Mouse (Mus musculus): ENCODE measurements around the gene Mdk.

Mdk gene

DNA sequence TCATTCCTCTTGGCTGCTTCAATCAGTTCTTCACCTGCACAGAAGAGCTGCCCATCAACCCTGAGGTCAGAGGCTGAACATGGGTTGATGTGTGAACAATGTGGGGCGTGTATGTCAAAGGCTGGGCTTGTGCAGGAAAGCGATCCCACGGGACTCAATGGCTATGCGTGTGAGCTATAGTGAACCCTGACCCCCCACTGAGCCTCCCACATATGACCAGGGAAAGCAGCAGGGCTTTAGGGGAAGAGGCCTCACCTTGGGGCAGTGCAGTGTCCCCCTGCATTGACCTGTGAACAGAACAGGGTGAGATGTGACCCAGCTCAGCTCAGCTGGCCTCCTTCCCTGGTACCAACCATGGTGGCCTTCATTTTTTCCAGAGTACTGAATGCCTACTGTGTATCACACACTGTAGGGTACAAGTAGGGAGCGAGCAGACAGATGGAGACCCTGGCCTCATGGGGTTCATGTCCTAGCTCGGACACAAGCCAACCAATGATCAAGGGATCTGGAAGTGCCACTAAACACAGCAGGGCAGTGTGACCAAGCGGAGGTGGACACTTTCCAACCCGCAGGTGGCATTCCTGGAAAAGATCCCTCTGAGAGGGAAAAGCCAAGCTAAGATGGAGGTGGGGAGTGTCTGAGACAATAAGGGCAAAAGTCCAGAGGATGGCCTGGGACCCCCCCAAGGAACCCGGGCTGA, 2.9 kb upstream of the Mdk start:
- no peak for ATAC-seq (ENCODE audit: insufficient number of reproducible peaks, low FRiP score, low TSS enrichment)

DNA sequence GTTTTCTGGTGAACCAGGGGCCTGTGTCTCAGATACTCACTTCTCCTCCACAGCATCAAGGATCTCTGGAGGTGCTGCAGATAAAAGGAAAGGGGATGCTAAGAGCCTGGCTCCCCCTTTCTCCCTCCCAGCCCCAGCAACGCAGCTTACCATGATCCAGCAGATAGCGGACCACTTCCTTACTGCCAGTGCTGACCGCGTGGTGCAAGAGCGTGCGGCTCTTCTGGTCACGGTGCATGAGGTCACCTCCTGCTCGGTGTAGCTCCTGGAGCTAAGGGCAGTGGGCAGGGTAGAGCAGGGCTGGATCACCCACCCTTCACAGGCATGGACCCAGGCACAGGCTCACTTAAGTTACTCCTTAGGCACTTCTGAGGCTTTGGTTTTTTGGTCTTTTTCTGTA, 1.9 kb upstream of the Mdk start:
- ATAC-seq (ENCODE audit: insufficient number of reproducible peaks, low FRiP score, low TSS enrichment): no peak

DNA sequence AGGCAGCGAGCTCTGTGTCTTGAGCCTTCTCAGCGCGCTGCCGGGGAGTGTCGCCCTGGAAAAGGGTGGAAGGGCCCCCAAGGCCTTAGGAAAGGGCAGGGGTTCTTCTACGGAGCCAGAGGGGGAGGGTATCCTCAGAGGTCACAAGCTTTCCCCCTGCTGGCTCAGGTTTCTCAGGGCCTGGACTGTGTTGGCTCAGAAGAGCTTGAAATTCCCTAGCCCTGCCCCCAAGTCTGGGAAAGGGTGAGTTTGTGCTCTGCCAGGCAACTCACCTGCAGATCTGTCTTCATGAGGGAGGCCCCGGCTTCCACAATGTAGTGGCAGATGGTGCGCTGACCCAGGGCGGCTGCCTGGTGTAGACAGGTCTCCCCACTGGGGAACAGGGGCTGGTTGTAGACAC, 1.4 kb upstream of the Mdk start:
- peak; percentile 60 for ATAC-seq (ENCODE audit: insufficient number of reproducible peaks, low FRiP score, low TSS enrichment)

DNA sequence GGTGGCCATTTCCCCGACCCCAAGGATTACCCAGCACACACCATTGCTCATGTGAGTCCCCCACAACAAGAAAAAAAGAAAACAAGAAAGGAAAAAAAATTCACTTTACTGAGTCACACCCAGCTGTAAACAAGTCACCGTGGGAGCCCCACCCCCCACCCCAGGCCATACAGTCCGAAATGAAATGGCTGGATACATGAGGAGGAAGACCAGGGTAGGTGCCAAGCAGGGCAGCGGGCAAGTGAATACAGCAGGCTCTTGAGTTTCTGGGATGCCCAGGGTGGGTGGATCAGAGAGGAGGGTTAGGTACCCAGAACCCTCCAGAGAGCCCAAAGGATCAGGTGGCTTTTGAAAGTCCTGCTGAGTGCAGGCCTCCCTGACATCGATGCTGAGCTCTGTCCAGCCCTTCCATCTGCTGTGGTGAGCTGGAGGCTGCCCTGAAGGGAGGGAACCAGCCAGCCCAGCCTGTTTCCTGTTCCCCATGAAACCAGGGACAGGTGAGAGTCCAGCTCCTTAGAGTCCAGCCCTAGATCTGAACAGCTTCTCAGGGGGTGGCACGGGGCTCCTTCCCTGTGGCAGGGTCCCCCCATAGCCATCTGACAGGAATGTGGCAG, 747 bp upstream of the Mdk start:
- peak; percentile 24; the same call in 1 of the 2 replicates for ATAC-seq (ENCODE audit: insufficient number of reproducible peaks, low FRiP score, low TSS enrichment)

DNA sequence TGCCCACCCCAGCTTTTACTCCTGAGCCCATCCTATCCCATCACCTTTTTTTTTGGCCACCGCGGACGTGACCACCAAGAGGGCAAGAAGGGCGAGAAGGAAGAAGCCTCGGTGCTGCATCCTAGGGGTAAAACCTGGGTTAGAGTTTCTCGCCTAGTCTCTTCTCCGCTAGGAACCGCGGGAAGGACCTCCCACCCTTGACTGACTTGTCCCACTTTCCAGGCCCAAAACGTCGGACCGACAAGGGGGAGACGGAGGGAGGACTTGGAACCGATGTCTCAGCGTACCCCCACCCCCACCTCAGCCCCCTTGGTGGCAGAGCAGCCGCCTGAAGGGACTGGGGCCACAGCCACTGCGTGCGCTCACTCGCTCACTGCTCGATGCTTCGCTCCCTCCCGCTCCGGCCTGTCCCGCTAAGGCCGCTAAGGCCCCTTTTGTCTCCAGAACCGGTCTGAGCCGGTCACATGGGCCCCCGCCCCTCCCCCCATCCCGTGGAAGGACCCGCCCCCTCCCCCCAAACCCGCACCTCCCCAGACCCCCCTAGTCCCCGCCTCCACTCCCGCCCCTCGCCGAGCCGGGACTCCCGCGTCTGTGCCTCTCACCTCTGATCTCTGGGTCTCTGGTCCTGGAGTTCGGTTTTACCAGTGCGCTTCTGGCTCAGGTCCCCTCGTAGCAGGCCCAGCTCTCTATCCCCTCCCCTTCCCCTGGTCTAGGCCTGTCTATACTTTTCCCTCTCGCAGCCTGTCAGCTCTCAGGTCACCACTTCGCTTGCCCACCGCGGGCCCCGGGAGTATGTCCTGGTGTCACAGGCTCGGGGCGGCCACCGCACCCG, 553 bp downstream of the Mdk start:
- no peak for ATAC-seq (ENCODE audit: insufficient number of reproducible peaks, low FRiP score, low TSS enrichment)

DNA sequence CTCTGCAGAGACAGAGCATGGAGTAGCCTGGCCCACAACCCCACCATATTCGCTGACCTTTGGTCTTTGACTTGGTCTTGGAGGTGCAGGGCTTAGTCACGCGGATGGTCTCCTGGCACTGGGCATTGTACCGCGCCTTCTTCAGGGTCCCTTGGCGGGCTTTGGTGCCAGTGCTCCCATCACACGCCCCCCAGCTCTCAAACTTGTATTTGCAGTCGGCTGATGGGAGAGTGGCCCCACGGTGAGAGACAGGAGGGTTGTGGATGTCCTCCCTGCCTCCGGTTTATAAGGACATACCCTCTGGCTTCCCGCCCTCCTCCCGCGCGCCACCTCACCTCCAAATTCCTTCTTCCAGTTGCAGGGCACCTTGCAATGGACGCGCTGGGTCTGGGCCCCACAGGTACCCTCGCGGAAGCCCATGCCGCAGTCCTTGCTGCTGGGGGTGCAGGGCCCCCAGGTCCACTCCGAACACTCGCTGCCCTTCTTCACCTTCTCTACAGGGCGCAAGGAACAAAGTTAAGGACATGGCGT, 1.3 kb downstream of the Mdk start:
- ATAC-seq (ENCODE audit: insufficient number of reproducible peaks, low FRiP score, low TSS enrichment): no peak

DNA sequence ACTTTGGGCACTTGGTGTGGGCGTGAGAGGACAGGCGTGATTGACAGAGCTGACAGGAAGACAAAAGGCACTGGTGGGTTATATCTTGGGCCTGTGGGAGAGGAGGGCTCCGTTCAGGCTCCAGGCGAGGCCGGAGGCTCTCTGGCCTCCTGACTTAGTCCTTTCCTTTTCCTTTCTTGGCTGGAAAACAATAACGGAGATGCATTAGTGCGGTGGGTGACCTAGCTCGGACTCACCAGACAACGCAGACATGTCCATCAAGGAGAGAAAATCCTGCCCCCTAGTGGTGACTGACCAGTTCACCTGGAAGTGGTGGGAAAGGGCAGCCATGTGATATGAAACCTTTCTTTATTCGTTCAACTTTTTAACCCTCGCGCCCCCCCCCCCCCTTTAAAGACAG, 2.2 kb downstream of the Mdk start:
- ATAC-seq (ENCODE audit: insufficient number of reproducible peaks, low FRiP score, low TSS enrichment): no peak

DNA sequence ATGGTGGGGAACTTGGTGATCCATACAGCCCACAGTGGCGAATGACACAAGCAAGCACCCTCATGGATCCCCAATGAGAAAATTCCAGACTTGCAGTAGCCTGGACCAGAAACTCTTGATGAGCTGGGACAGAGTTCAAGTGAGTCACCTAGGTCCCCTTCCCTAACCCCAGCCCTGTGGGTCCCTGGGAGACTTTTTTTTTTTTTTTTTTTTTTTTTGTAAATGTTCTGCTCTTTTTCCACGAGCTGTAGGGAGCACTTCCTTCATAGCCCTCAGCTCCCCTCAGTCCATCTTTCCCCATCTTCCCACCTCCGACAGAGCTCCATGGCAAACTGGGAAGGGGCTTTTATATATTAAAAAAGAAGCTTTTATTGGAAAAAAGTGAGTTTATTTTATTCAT, 2.6 kb downstream of the Mdk start:
- no peak for ATAC-seq (ENCODE audit: insufficient number of reproducible peaks, low FRiP score, low TSS enrichment)

DNA sequence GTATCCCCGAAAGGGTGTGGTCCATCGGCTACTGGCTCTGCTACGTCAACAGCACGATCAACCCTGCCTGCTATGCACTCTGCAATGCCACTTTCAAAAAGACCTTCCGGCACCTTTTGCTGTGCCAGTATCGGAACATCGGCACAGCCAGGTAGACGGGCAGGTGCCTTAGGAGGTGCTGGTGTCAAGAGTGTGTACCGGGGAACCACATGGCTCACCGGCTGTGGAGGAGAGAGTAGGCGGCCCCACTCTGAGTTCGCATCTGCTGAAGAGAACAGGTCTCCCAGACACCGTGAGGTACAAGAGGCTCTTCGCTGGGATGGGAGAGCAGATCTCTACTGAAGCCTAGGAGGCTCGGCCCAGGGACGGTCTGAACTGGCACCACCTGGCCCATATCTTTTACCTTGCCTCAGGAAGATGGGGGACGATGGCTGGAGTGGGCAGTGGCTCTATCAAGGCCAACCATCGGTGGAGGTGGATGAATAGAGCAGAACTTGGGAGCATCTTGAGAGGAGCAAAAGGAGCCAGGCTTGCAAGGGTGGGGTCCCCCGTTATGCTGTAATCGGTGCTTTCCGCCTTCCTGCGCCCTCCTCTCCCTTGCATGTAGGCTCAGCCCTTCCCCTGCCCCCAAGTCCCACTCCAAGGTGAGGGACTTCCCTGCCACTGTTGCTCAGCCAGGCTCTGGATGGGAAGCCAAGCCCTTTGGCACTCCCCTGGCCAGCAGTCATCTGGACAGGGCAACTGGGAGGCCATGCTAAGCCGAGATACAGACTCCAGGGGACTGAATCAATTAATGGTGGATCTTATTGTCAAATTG, 3.4 kb downstream of the Mdk start:
- ATAC-seq (ENCODE audit: insufficient number of reproducible peaks, low FRiP score, low TSS enrichment): no peak

DNA sequence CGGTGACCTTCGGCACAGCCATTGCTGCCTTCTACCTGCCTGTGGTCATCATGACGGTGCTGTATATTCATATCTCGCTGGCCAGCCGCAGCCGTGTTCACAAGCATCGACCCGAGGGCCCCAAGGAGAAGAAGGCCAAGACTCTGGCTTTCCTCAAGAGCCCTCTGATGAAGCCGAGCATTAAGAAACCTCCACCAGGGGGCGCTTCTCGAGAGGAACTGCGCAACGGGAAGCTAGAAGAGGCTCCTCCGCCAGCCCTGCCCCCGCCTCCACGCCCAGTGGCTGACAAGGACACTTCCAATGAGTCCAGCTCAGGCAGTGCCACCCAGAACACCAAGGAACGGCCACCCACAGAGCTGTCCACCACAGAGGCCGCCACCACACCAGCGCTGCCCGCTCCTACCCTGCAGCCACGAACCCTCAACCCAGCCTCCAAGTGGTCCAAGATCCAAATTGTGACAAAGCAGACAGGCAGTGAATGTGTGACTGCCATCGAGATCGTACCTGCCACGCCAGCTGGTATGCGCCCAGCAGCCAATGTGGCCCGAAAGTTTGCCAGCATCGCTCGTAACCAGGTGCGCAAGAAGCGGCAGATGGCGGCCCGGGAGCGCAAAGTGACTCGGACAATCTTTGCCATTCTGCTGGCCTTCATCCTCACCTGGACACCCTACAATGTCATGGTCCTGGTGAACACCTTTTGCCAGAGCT, 4.1 kb downstream of the Mdk start:
- ATAC-seq (ENCODE audit: insufficient number of reproducible peaks, low FRiP score, low TSS enrichment): no peak

DNA sequence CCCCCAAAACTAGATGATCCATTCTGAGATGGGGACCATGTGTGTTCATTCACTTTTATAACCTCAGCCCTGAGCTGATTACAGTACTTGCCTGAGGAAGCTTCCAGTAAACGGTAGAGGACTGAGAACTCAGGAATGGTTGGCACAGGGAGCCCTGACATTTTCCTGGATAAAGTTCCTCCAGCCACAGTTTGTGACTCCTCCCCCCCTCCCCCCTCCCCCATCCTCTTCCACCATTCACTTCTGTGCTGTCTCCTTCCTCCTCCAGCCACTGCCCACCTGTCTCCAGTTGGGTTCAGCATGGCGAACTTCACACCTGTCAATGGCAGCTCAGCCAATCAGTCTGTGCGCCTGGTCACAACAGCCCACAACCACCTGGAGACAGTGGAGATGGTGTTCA, 5.1 kb downstream of the Mdk start, which contains the start of gene Chrm4:
Gene Chrm4, plus strand, starts transcription at position 301 of the 400 bp plus-strand sequence.
- ATAC-seq (ENCODE audit: insufficient number of reproducible peaks, low FRiP score, low TSS enrichment): no peak

DNA sequence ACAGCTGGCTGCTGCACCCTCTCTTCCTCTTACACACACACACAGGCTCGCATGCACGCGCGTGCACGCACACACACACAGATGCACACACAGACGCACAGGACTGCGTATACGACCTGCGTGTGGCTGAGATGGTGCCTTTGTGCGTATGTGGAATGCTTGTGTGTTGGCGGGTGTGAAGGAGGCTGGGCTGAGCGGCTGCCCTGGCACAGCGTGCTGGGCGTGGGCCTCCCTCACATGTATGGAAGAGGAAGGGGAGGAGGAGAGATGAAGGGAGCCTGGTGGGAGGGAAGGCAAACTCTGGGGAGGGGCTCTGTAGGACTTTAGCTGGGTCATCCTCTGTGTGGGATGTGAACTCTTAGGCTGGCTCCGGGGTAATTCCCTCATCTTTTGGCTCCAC, 6.7 kb downstream of the Mdk start:
- ATAC-seq (ENCODE audit: insufficient number of reproducible peaks, low FRiP score, low TSS enrichment): no peak

DNA sequence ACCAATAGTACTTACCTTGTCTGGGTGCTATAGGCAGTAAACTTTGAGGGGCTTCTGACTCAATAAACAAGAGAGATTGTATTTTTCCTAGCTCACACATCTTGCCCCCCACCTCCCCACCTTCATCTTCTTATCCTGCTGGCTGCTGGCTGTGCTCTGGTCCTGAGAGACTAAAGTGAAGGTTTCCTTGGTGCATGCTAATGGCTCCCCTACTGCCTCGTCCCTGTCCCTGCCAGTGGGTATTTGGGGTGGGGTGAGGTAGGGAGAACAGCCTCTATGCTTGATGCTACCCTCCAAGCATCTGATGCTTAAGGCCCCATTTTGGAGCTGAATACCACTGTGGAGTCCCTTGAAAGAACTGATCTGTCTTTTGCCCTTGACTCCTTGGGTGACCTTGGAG, 7.4 kb downstream of the Mdk start:
- no peak for ATAC-seq (ENCODE audit: insufficient number of reproducible peaks, low FRiP score, low TSS enrichment)

DNA sequence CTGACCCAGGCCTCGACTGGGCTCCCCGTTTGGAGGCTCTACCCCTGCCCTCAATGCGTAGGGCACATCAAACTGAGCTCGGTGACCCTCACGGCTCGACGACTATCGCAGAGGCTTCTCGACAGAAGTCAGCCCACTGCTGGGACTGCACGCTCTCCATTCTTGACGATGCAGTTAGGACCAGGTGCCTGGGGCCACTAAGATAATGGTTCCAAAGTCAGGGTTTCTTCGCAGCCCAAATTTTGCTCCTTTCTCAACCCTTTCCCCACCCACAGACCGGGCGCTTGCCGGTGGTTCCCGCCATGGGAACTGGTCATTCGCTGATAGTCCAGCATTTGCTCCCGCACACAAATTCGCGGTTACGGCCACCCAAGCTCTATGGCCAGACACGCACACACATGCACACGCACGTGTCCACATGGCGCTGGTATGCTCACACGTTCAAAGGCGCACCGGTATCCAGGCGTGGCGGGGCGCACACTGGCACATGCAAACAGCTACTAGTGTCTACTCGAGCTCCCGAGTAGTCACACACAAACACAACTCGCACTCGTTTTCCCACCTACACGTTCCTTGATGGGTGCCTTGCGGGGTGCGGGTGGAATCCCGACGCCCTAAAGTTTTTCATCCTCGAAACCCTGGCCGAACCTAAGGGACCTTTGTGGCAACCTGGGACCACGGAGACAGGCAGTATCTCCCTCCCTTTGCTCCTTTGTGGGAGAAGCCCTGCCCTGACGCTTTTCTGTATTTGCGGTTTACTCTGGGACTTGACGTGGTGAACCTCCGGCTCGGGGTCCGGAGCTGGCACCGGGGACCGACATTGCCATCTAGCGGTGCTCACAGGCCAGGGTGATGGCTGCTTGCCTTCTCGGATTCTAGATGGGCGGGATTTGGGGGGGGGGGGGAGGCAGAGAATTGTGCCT, 8.4 kb downstream of the Mdk start:
- ATAC-seq (ENCODE audit: insufficient number of reproducible peaks, low FRiP score, low TSS enrichment): no peak

DNA sequence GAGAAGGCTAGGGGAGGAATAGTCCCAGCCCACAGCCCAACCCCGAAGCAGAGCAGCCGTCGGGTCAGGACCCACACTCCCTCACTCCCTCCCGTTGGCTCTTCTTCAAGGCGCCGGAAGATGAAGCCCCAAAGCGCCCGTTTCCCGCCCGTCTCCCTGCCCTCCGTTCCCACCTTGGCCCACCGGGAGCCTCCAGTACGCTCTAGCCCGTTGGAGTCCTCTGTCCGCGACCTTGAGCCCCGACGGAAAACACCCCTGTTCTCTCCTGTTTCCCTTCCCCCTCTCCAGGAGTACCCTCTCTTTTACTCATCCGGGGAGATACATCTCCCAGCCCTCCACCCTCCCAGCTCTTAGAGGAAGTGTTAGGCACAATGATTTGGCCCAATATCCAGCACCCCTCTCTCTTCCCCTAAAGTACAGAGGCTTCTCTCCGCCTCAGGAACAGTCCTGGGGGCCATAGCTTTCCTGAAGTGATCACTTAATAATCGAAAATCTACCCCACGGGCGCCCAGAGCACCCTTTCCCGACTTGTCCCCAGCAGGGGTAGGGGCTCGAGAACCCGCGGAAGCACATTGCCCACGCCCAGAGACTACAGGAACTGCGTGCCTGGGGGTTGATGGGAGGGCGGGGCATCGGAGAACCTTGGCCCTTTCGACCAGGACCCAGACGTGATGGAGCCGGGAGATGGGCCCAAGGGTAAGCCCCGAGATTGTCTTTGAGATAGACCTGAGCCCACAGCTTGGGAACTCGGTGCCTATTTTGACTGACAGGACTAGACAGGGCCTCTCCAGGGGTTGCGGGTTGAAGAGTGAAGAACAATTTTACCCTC, 9.3 kb downstream of the Mdk start:
- ATAC-seq (ENCODE audit: insufficient number of reproducible peaks, low FRiP score, low TSS enrichment): no peak

DNA sequence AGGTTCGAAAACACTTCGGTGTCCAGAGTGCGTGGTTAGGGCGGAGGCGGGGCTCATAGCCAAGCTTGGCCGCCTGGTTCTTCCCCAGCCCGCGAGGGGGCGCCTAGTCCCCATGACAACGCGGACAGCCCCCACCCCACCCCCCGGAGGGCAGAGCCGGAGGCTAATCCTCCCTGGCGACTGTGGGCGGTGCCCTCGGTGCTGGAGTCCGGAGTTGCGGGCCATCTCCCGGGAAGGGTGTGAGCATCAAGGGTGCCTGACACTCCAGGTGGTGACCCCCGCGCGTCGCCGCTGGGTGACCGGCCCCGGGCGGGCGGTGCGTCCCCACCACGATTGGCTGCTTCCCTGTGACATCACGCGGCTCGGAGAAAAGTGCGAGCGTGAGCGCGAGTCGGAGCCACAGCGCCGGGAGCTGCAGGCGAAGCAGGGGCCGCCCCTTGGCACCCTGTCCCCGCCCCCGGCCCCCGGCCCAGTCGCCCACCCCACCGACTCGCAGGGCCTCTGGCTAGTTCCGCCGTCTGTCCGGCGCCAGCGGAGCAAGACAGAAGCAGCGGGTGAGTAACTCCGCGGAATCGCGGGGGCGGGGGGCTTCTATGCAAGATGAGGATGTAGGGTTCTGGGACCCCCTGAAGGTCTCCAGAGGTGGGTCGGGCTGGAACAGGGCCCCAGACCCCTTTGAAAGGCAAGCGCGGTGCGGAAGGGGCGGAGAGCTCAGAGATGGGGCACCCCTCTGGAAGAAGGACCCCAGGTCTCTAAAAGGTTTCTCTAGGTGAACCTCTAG, 10.1 kb downstream of the Mdk start:
- ATAC-seq (ENCODE audit: insufficient number of reproducible peaks, low FRiP score, low TSS enrichment): no peak

DNA sequence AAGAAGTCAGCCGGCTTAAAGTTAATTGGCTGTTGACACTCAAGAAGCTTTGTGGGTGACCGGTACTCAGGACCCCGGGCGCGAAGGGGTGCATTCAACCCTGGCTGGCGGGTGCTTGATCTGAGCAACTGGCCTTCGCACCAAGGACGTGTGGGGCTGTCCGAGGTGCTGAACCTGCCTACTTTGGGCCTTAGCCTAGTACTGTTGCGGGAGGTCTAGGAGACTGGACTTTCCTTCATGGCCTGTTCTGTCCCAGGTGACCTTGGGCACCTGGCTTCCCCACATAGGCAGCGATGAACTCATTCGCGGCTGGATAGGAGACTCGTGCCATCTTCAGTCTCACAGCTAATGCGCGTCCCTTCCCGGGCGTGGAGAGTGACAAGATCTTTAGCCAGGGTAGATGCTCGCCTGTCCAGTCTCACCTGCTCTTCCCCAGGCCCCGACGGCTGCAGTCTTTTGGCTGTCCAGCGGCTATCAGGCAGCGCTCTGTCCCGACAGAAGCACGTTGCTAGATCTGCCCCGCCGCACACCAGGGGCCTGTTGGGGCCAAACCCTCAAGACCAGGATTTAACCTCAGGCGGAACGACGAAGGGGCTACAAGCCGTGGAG, 10.8 kb downstream of the Mdk start:
- ATAC-seq (ENCODE audit: insufficient number of reproducible peaks, low FRiP score, low TSS enrichment): no peak

Measured in cerebellum, adult (tissue).